Mouse (Mus musculus) small intestine, adult 2 months (tissue): ENCODE measurements around the gene Rab30.

Experiments
- CTCF ChIP-seq: fragments of 200-500 bp; IDR thresholded peaks from 2 replicates; pipeline ENCODE4 v1.5.1; 2012; ENCODE audit warnings: low read depth, mild to moderate bottlenecking, control low read depth, inconsistent platforms, low read length, moderate library complexity, mixed read lengths; ENCODE audit not compliant: insufficient replicate concordance, insufficient read length; ENCODE audit errors: extremely low read depth
- POLR2A ChIP-seq: fragments of 200-500 bp; IDR thresholded peaks from 2 replicates; pipeline ENCODE4 v1.6.1; 2012; ENCODE audit warnings: low read depth, mild to moderate bottlenecking, control low read depth, inconsistent platforms, low read length, moderate library complexity

GRCm38 (mm10) chr7:92723750-92724149 lies 17.7 kb upstream of the Rab30 start:
- TF ChIP-seq CTCF: no peak
- TF ChIP-seq POLR2A: no peak
